Mouse (Mus musculus): ENCODE measurements around the gene Elk3. TPM values are rescaled to one million over a fixed set of nuclear protein-coding genes. Genes with fewer than 3 reads are reported as not detected.

Elk3 gene
- total RNA-seq, 1 experiment: 15.7 TPM

- Histone ChIP-seq H3K27ac (ENCODE audit: insufficient read depth, low read depth, low read length, poor library complexity, severe bottlenecking) (peak overlapping the region; percentile 70; the same call in 1 of the 2 replicates), H3K4me3 (ENCODE audit: insufficient read depth in 1 of 2, low read depth in 1 of 2, low read length in 2 of 2, poor library complexity in 1 of 2, severe bottlenecking in 1 of 2) (no peak overlapping the region), H3K4me1 (ENCODE audit: control insufficient read depth in 2 of 2, insufficient read depth in 2 of 2, low read length in 2 of 2, poor library complexity in 1 of 2) (peaks cover 0 to 8% of the 10 kb centered on the region in 2 experiments; a peak in 3 of 4 replicates), H3K9ac (ENCODE audit: insufficient read depth, low read depth, low read length, poor library complexity, severe bottlenecking) (no peak overlapping the region), H3K36me3 (ENCODE audit: control insufficient read depth, insufficient read depth, low read length, poor library complexity, severe bottlenecking) (no peaks in the 10 kb centered on the region), H3K9me3 (ENCODE audit: control insufficient read depth, insufficient read depth, low read depth, low read length) (no peaks in the 10 kb centered on the region)
- no peak for TF ChIP-seq ZNF384 (IDR thresholded peaks at IDR 0.05; ENCODE audit: low read depth, low read length)
- no peak for TF ChIP-seq MAFK (IDR thresholded peaks at IDR 0.05; ENCODE audit: insufficient read depth, low read depth, low read length)
- TF ChIP-seq CHD2 (IDR thresholded peaks at IDR 0.05; ENCODE audit: low read depth, low read length): no peak
- no peak for TF ChIP-seq ZC3H11A (IDR thresholded peaks at IDR 0.05; ENCODE audit: borderline replicate concordance, low read depth, low read length)
- no peak for TF ChIP-seq HCFC1 (IDR thresholded peaks at IDR 0.05; ENCODE audit: borderline replicate concordance, insufficient read depth, low read length)
- in situ Hi-C loops (cut with MboI; ENCODE audit: low sequenced_read_pairs in 2 of 2, unreplicated experiment in 2 of 2): no loop called here
- no peak for DNase-seq (ENCODE audit: low read depth, low spot score)
These were observed 25.0 kb upstream of the Elk3 start for GRCm38 (mm10) chr10:93335828-93336461.

- H3K4me1 ChIP-seq (ENCODE audit: control insufficient read depth in 2 of 2, insufficient read depth in 2 of 2, low read length in 2 of 2, poor library complexity in 1 of 2): peaks cover 0 to 8% of the 10 kb centered on the region in 2 experiments; a peak in 3 of 4 replicates
- H3K27ac ChIP-seq (ENCODE audit: insufficient read depth, low read depth, low read length, poor library complexity, severe bottlenecking): peak overlapping the region; percentile 70; the same call in 1 of the 2 replicates
- no peak for DNase-seq (ENCODE audit: low read depth, low spot score)
- H3K36me3 ChIP-seq (ENCODE audit: control insufficient read depth, insufficient read depth, low read length, poor library complexity, severe bottlenecking): no peaks in the 10 kb centered on the region
- in situ Hi-C loops (cut with MboI; ENCODE audit: low sequenced_read_pairs in 2 of 2, unreplicated experiment in 2 of 2): no loop called here
- no peak overlapping the region for H3K9ac ChIP-seq (ENCODE audit: insufficient read depth, low read depth, low read length, poor library complexity, severe bottlenecking)
- H3K9me3 ChIP-seq (ENCODE audit: control insufficient read depth, insufficient read depth, low read depth, low read length): no peaks in the 10 kb centered on the region
- no peak overlapping the region for H3K4me3 ChIP-seq (ENCODE audit: insufficient read depth in 1 of 2, low read depth in 1 of 2, low read length in 2 of 2, poor library complexity in 1 of 2, severe bottlenecking in 1 of 2)
- TF ChIP-seq HCFC1 (IDR thresholded peaks at IDR 0.05; ENCODE audit: borderline replicate concordance, insufficient read depth, low read length) (no peak), ZNF384 (IDR thresholded peaks at IDR 0.05; ENCODE audit: low read depth, low read length) (no peak), MAFK (IDR thresholded peaks at IDR 0.05; ENCODE audit: insufficient read depth, low read depth, low read length) (no peak), ZC3H11A (IDR thresholded peaks at IDR 0.05; ENCODE audit: borderline replicate concordance, low read depth, low read length) (no peak), CHD2 (IDR thresholded peaks at IDR 0.05; ENCODE audit: low read depth, low read length) (no peak)
These were observed 24.1 kb upstream of the Elk3 start for GRCm38 (mm10) chr10:93335001-93335400.

- no peak for DNase-seq (ENCODE audit: low read depth, low spot score)
- no peaks in the 10 kb centered on the region for H3K36me3 ChIP-seq (ENCODE audit: control insufficient read depth, insufficient read depth, low read length, poor library complexity, severe bottlenecking)
- H3K9ac ChIP-seq (ENCODE audit: insufficient read depth, low read depth, low read length, poor library complexity, severe bottlenecking): no peak overlapping the region
- no peak overlapping the region for H3K4me3 ChIP-seq (ENCODE audit: insufficient read depth in 1 of 2, low read depth in 1 of 2, low read length in 2 of 2, poor library complexity in 1 of 2, severe bottlenecking in 1 of 2)
- H3K9me3 ChIP-seq (ENCODE audit: control insufficient read depth, insufficient read depth, low read depth, low read length): no peaks in the 10 kb centered on the region
- in situ Hi-C loops (cut with MboI; ENCODE audit: low sequenced_read_pairs in 2 of 2, unreplicated experiment in 2 of 2): no loop called here
- peaks cover 3 to 8% of the 10 kb centered on the region in 2 experiments for H3K4me1 ChIP-seq (ENCODE audit: control insufficient read depth in 2 of 2, insufficient read depth in 2 of 2, low read length in 2 of 2, poor library complexity in 1 of 2)
- TF ChIP-seq ZC3H11A (IDR thresholded peaks at IDR 0.05; ENCODE audit: borderline replicate concordance, low read depth, low read length) (no peak), HCFC1 (IDR thresholded peaks at IDR 0.05; ENCODE audit: borderline replicate concordance, insufficient read depth, low read length) (no peak), ZNF384 (IDR thresholded peaks at IDR 0.05; ENCODE audit: low read depth, low read length) (no peak), CHD2 (IDR thresholded peaks at IDR 0.05; ENCODE audit: low read depth, low read length) (no peak), MAFK (IDR thresholded peaks at IDR 0.05; ENCODE audit: insufficient read depth, low read depth, low read length) (no peak)
- H3K27ac ChIP-seq (ENCODE audit: insufficient read depth, low read depth, low read length, poor library complexity, severe bottlenecking): no peak overlapping the region
These were observed 22.3 kb upstream of the Elk3 start for GRCm38 (mm10) chr10:93333239-93333638.

- DNase-seq (ENCODE audit: low read depth, low spot score): no peak
- H3K9ac ChIP-seq (ENCODE audit: insufficient read depth, low read depth, low read length, poor library complexity, severe bottlenecking): no peak overlapping the region
- H3K4me3 ChIP-seq (ENCODE audit: insufficient read depth in 1 of 2, low read depth in 1 of 2, low read length in 2 of 2, poor library complexity in 1 of 2, severe bottlenecking in 1 of 2): no peak overlapping the region
- H3K4me1 ChIP-seq (ENCODE audit: control insufficient read depth in 2 of 2, insufficient read depth in 2 of 2, low read length in 2 of 2, poor library complexity in 1 of 2): peaks cover 5 to 8% of the 10 kb centered on the region in 2 experiments
- no peak overlapping the region; the same call in 1 of the 2 replicates for H3K27ac ChIP-seq (ENCODE audit: insufficient read depth, low read depth, low read length, poor library complexity, severe bottlenecking)
- in situ Hi-C loops (cut with MboI; ENCODE audit: low sequenced_read_pairs in 2 of 2, unreplicated experiment in 2 of 2): no loop called here
- no peaks in the 10 kb centered on the region for H3K9me3 ChIP-seq (ENCODE audit: control insufficient read depth, insufficient read depth, low read depth, low read length)
- TF ChIP-seq HCFC1 (IDR thresholded peaks at IDR 0.05; ENCODE audit: borderline replicate concordance, insufficient read depth, low read length) (no peak), ZC3H11A (IDR thresholded peaks at IDR 0.05; ENCODE audit: borderline replicate concordance, low read depth, low read length) (no peak), CHD2 (IDR thresholded peaks at IDR 0.05; ENCODE audit: low read depth, low read length) (no peak), ZNF384 (IDR thresholded peaks at IDR 0.05; ENCODE audit: low read depth, low read length) (no peak), MAFK (IDR thresholded peaks at IDR 0.05; ENCODE audit: insufficient read depth, low read depth, low read length) (no peak)
- H3K36me3 ChIP-seq (ENCODE audit: control insufficient read depth, insufficient read depth, low read length, poor library complexity, severe bottlenecking): no peaks in the 10 kb centered on the region
These were observed 21.4 kb upstream of the Elk3 start for GRCm38 (mm10) chr10:93332261-93332809.
